32 mouse cellular contexts compared by ENCODE assay signal in genomic region chr1:175893263-175893662, GRCm38 (mm10). TPM values are rescaled to one million over a fixed set of nuclear protein-coding genes. Genes with fewer than 3 reads are reported as not detected.
"Had no signal": no experiment of that assay in that cellular context is flagged by ENCODE, and none has a peak within 500 bp of the region (broad histone marks: within the 10 kb centered on the region; RNA-seq: fewer than 3 reads in every experiment).

No protein-coding gene starts in this region.

- H3K4me2 ChIP-seq: embryonic facial prominence, embryonic 12.5 days; embryonic facial prominence, embryonic 13.5 days; embryonic facial prominence, embryonic 15.5 days; forebrain, embryonic 12.5 days; forebrain, embryonic 13.5 days; forebrain, embryonic 15.5 days had no signal

- H3K4me1 ChIP-seq: embryonic facial prominence, embryonic 10.5 days; embryonic facial prominence, embryonic 12.5 days; embryonic facial prominence, embryonic 13.5 days; embryonic facial prominence, embryonic 15.5 days; forebrain, embryonic 10.5 days; forebrain, embryonic 12.5 days; forebrain, embryonic 13.5 days; forebrain, embryonic 15.5 days had no signal

- H3K9me3 ChIP-seq: embryonic facial prominence, embryonic 10.5 days; embryonic facial prominence, embryonic 12.5 days; embryonic facial prominence, embryonic 13.5 days; embryonic facial prominence, embryonic 15.5 days; forebrain, embryonic 10.5 days; forebrain, embryonic 12.5 days; forebrain, embryonic 13.5 days; forebrain, embryonic 15.5 days had no signal

- H3K27ac ChIP-seq: embryonic facial prominence, embryonic 10.5 days; embryonic facial prominence, embryonic 12.5 days; embryonic facial prominence, embryonic 13.5 days; embryonic facial prominence, embryonic 15.5 days; forebrain, embryonic 10.5 days; forebrain, embryonic 12.5 days; forebrain, embryonic 13.5 days; forebrain, embryonic 15.5 days; gastrocnemius, adult 2 months; heart, adult 2 months had no signal

- ATAC-seq: forebrain, embryonic 13.5 days; forebrain, embryonic 14.5 days; forebrain, embryonic 15.5 days; forebrain, embryonic 16.5 days; forebrain, postnatal 0 days had no signal

- H3K9ac ChIP-seq: embryonic facial prominence, embryonic 12.5 days; embryonic facial prominence, embryonic 13.5 days; embryonic facial prominence, embryonic 15.5 days; forebrain, embryonic 12.5 days; forebrain, embryonic 13.5 days; forebrain, embryonic 15.5 days; forebrain, postnatal 0 days had no signal

- DNase-seq: cerebellum, adult 2 months; cerebellum, adult 8-10 months; cerebellum, adult 9-10 months; cerebellum, adult 9-11 months; cerebellum, postnatal 10 days; cerebellum, postnatal 14 days; cerebellum, postnatal 25 days; cerebellum, postnatal 36 days; embryo, embryonic 11 days; forebrain, postnatal 0 days; gastrocnemius, adult 2 months; gastrocnemius, postnatal 10 days; gastrocnemius, postnatal 14 days; gastrocnemius, postnatal 25 days; gastrocnemius, postnatal 36 days; heart, adult 18-20 months; heart, adult 2 months had no signal

- H3K4me3 ChIP-seq: embryonic facial prominence, embryonic 10.5 days; embryonic facial prominence, embryonic 12.5 days; embryonic facial prominence, embryonic 13.5 days; embryonic facial prominence, embryonic 15.5 days; erythroblast, embryonic 14.5 days; forebrain, embryonic 10.5 days; forebrain, embryonic 12.5 days; forebrain, embryonic 13.5 days; forebrain, embryonic 15.5 days; gastrocnemius, adult 2 months; heart, adult 2 months had no signal

- H3K27me3 ChIP-seq: embryonic facial prominence, embryonic 12.5 days; embryonic facial prominence, embryonic 13.5 days; embryonic facial prominence, embryonic 15.5 days; forebrain, embryonic 12.5 days; forebrain, embryonic 13.5 days; forebrain, embryonic 15.5 days had no signal

RNA-seq across cellular contexts. Expression of gene Gm38100, which starts 26.9 kb away (rescaled TPM):
- polyA plus RNA-seq: cerebellum, adult 2 months; cortical plate, adult 2 months; embryonic facial prominence, embryonic 10.5 days; embryonic facial prominence, embryonic 14.5 days; erythroblast, embryonic 14.5 days; forebrain, embryonic 14.5 days; forebrain, embryonic 15.5 days; forebrain, postnatal 0 days; frontal cortex, adult 2 months; gonadal fat pad, adult 2 months; heart, adult 2 months had no signal
